Mouse (Mus musculus): ENCODE measurements around the gene Prg3.

Prg3 gene

GRCm38 (mm10) chr2:84987930-84988329 lies at the start of gene Prg3:
Prg3 (plus strand) TSS chr2:84988215.
- DNase-seq (ENCODE audit: low read depth, low spot score) = no peak

- no peak for DNase-seq (ENCODE audit: low read depth, low spot score)
Measured at GRCm38 (mm10) chr2:84938249-84938946, 49.6 kb upstream of the Prg3 start.

- no peak for DNase-seq (ENCODE audit: low read depth, low spot score)
Measured at GRCm38 (mm10) chr2:84939306-84939705, 48.7 kb upstream of the Prg3 start.

- no peak for DNase-seq (ENCODE audit: low read depth, low spot score)
Measured at GRCm38 (mm10) chr2:84939711-84940110, 48.3 kb upstream of the Prg3 start.

- no peak for DNase-seq (ENCODE audit: low read depth, low spot score)
Measured at GRCm38 (mm10) chr2:84941332-84941731, 46.7 kb upstream of the Prg3 start.

GRCm38 (mm10) chr2:84941795-84942194 lies 46.2 kb upstream of the Prg3 start:
- no peak for DNase-seq (ENCODE audit: low read depth, low spot score)

GRCm38 (mm10) chr2:84947154-84947771 lies 40.8 kb upstream of the Prg3 start:
- DNase-seq (ENCODE audit: low read depth, low spot score) = no peak

- no peak for DNase-seq (ENCODE audit: low read depth, low spot score)
Measured at GRCm38 (mm10) chr2:84948252-84948651, 39.8 kb upstream of the Prg3 start.

- DNase-seq (ENCODE audit: low read depth, low spot score) = no peak
Measured at GRCm38 (mm10) chr2:84948721-84949120, 39.3 kb upstream of the Prg3 start.

GRCm38 (mm10) chr2:84951027-84951426 lies 37.0 kb upstream of the Prg3 start:
- DNase-seq (ENCODE audit: low read depth, low spot score) = no peak

- DNase-seq (ENCODE audit: low read depth, low spot score) = no peak
Measured at GRCm38 (mm10) chr2:84952251-84952650, 35.8 kb upstream of the Prg3 start.

GRCm38 (mm10) chr2:84952693-84953092 lies 35.3 kb upstream of the Prg3 start:
- DNase-seq (ENCODE audit: low read depth, low spot score) = no peak

- DNase-seq (ENCODE audit: low read depth, low spot score) = no peak
Measured at GRCm38 (mm10) chr2:84955435-84955834, 32.6 kb upstream of the Prg3 start.

GRCm38 (mm10) chr2:84956274-84956673 lies 31.7 kb upstream of the Prg3 start:
- DNase-seq (ENCODE audit: low read depth, low spot score) = peak; percentile 23

GRCm38 (mm10) chr2:84958588-84959264 lies 29.3 kb upstream of the Prg3 start:
- no peak for DNase-seq (ENCODE audit: low read depth, low spot score)

GRCm38 (mm10) chr2:84961300-84961699 lies 26.7 kb upstream of the Prg3 start:
- DNase-seq (ENCODE audit: low read depth, low spot score) = no peak

- no peak for DNase-seq (ENCODE audit: low read depth, low spot score)
Measured at GRCm38 (mm10) chr2:84961901-84962300, 26.1 kb upstream of the Prg3 start.

- DNase-seq (ENCODE audit: low read depth, low spot score) = no peak
Measured at GRCm38 (mm10) chr2:84962906-84963507, 25.0 kb upstream of the Prg3 start.

- DNase-seq (ENCODE audit: low read depth, low spot score) = no peak
Measured at GRCm38 (mm10) chr2:84964111-84964801, 23.8 kb upstream of the Prg3 start.

GRCm38 (mm10) chr2:84967318-84967991 lies 20.6 kb upstream of the Prg3 start:
- no peak for DNase-seq (ENCODE audit: low read depth, low spot score)

- no peak for DNase-seq (ENCODE audit: low read depth, low spot score)
Measured at GRCm38 (mm10) chr2:84975580-84975979, 12.4 kb upstream of the Prg3 start.
